Mouse (Mus musculus) megakaryocyte, adult 5-6 weeks (primary cell): ENCODE results near the gene Tmed2. TPM values are rescaled to one million over a fixed set of nuclear protein-coding genes. Genes with fewer than 3 reads are reported as not detected.
"Not testable (repeated sequence)": the region's sequence is repeated elsewhere in the genome, so short reads cannot be mapped to it uniquely, and the experiment has no call there.

ENCODE experiments used
- ATAC-seq: 2 replicates; pipeline ENCODE4 v1.8.0; 2016; ENCODE audit warnings: mild to moderate bottlenecking, inconsistent platforms; ENCODE audit not compliant: poor library complexity, severe bottlenecking
- total RNA-seq, 2 experiments: library from RNA; stranded (forward) in 1 of 2; stranded (reverse) in 1 of 2; fragments of 153-499, 151-499 nt in 1 of 2; fragments of 221-1000, 200-1000 nt in 1 of 2; gene quantifications; 2 replicates each; pipeline versions ENCODE4 v1.2.3 to v1.2.4; 2015 to 2017

Tmed2 gene
- total RNA-seq (2015) (561 and 605 TPM in 2 replicates), total RNA-seq (2017) (974 and 1,002 TPM in 2 replicates)

- ATAC-seq: peak; percentile 94
These were observed at the start of gene Tmed2 for GRCm38 (mm10) chr5:124540383-124540786. TSS of gene Tmed2 (plus strand) at chr5:124540695.

DNA sequence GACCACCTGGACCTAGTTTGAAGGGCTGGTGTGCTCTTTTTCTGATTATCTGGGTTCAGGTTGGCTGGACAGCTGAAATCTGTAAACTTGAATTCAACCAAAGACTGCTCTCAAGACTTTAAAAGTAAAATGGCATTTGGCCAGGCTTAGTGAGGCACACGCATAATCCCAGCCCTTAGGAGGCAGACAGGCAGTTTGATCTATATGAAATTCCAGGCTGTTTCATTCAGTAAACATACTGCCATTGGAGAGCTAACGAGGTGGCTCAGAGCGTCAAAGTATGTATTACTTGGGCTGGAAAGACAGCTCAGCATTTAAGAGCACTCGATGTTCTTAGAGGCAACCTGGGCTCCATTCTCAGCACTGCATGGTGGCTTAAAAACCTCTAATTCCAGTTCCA, 48.8 kb upstream of the Tmed2 start:
- no peak for ATAC-seq

- peak; percentile 71 for ATAC-seq
These were observed 47.9 kb upstream of the Tmed2 start for GRCm38 (mm10) chr5:124492618-124493017.

DNA sequence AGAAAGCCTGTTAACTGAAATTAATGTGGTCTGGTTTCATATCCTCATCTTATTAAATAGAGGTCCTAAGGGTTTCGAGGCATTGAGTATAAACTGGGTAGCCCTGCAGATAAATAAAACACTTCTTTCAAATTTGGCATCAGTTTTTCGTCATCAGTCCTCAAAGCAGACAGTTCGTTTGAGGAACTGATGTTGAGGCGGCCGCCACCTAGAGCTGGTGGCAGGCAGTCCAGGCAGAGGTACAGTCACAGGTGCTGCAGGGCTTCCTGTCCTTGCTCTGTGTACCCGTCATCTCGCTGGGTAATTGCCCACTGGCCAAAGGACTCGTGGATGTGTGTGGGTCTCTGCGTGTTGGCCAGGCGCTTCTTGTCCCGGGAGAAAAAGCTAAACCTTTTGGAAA, 47.0 kb upstream of the Tmed2 start:
- peak; percentile 64 for ATAC-seq

- ATAC-seq: no peak
These were observed 44.9 kb upstream of the Tmed2 start for GRCm38 (mm10) chr5:124495547-124495946.

GRCm38 (mm10) chr5:124496614-124497514, 43.6 kb upstream of the Tmed2 start:
- ATAC-seq: peak; percentile 74

- peak; percentile 66 for ATAC-seq
These were observed 42.1 kb upstream of the Tmed2 start for GRCm38 (mm10) chr5:124498221-124498876.

GRCm38 (mm10) chr5:124499001-124499400, 41.5 kb upstream of the Tmed2 start:
- ATAC-seq: no peak

- ATAC-seq: not testable (repeated sequence)
These were observed 40.5 kb upstream of the Tmed2 start for GRCm38 (mm10) chr5:124500037-124500436.

- ATAC-seq: no peak
These were observed 39.9 kb upstream of the Tmed2 start for GRCm38 (mm10) chr5:124500573-124500972.

DNA sequence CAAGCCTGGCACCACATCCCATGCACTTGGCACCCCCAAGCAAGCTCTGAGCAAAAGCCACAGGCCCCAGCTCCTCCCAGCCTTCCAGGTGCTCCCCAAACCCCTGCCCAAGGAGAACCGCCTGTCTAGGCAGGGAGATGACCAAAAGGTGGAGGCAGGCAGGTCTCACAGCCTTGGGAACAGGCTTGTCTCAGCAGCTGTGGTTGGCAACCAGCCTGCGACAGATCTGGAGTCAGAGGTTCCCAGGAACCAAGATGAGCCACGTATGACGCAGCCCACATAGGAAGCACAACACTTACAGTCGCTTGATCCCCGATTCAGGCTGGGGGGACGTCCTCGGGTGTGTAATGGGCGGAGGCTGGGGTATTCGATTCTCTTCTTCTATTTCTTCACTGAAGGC, 39.0 kb upstream of the Tmed2 start:
- ATAC-seq: no peak

GRCm38 (mm10) chr5:124503742-124504141, 36.8 kb upstream of the Tmed2 start:
- ATAC-seq: no peak

GRCm38 (mm10) chr5:124505235-124505634, 35.3 kb upstream of the Tmed2 start:
- no peak for ATAC-seq

DNA sequence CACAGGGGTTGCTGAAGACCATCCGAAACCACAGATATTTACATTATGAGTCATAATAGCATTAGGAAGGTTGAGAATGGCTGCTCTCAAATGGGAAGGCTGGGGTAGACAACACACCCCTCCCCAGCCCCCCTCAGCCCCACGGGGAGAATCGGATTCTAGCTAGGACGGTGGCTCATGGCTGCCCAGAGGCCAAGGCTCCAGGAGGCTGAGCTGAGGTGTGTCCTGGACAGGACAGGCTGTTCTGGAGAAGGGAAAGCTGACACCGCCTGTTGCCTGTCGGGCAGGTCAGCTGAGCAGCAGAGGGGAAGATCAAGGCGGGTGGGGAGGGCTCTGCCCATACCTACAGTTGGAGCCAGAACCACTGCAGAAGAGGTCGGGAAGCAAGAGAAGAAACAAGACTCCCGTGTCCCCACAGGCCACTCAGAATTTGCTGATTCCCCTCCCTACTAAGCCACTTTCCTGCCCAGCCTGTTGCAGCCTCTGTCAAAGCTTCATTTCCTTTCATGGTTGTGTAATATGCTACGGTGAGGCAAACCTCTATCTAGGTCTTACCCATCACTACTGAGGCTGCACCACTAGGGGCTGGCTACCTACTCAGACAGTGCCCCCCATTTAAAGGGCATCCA, 33.6 kb upstream of the Tmed2 start:
- peak; percentile 91 for ATAC-seq

DNA sequence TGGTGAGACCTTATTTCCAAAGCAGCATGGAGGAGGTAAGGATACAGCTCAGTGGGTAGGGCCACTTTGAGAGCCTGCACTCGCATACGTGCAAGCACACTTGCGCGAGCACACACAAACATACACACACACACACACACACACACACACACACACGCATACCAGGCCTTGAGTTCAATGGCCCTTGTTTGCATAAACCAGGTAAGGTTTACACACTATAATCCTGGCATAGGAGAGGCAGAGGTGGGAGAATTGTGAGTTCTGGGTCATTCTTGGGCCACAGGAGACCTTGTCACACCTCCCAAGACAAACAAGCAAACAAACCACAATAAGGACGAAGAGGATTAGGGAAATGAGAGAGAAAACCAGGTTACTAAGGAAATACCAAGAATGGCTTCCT, 31.3 kb upstream of the Tmed2 start:
- ATAC-seq: no peak

DNA sequence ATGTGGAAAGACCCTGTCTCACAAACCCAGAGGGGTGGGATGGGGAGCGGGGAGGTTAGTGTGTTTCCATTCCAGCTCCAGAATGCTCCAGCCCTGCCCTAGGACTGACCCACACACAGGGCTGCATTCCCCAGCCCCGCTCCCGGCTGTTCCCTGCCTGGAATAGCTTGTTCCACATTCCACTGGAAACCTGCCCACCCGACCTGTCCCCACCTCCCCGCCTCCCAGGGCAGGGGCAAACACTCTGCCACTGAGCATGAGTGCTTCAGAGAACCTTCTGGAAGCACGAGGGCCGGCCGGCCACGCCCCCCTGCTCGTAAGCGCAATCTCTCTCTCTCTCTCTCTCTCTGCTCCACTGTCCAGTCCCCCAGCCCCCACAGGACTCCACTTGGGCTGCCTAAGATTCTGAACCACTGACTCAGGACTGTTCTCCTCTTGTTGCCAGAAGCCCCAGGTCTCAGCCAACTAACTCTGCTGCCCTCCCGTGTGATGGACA, 30.7 kb upstream of the Tmed2 start:
- ATAC-seq: no peak

DNA sequence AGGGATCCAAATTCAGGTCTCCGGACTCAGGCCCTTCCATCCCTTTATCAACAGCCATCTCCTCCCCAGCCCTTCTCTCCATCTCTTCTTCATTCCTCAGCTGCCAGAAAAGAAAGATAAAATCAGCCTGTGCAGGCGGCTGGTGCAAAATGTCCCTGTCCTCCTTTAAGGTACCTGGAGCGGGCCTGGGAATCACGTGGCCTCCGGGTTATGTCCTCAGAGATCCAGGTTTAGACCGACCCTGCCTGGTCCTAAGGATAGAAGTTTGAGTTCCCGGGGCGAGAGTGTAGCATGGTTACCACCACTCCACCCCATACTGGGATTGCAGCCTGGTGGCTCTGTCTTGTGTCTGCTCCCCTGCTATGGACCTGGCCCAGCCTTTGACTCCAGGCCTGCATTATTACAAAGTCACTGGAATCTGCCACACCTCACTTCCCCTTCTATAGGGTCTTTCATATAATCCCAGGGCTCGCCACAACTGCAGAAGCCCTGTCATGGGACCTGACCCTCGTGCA, 29.9 kb upstream of the Tmed2 start:
- no peak for ATAC-seq

GRCm38 (mm10) chr5:124515789-124516188, 24.7 kb upstream of the Tmed2 start:
- ATAC-seq: peak; percentile 54

- no peak for ATAC-seq
These were observed 21.8 kb upstream of the Tmed2 start for GRCm38 (mm10) chr5:124518648-124519047.

DNA sequence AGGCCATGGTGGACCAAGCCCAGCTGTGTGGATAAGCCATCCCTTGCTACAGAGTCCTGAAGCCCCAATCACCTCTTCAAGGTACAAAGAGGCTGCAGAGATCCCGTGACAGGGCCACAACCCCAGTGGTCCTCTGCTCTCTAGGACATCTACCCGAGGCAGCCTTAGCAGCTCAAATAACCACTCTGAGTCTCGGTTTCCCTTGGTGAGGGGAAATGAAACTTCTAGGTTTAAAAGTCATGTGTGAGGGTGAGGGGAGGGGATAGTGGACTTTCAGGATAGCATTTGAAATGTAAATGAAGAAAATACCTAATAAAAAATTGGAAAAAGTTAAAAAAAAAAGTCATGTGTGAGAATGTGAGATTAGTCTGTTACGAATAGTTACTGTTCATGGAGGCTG, 18.9 kb upstream of the Tmed2 start:
- peak; percentile 56 for ATAC-seq

DNA sequence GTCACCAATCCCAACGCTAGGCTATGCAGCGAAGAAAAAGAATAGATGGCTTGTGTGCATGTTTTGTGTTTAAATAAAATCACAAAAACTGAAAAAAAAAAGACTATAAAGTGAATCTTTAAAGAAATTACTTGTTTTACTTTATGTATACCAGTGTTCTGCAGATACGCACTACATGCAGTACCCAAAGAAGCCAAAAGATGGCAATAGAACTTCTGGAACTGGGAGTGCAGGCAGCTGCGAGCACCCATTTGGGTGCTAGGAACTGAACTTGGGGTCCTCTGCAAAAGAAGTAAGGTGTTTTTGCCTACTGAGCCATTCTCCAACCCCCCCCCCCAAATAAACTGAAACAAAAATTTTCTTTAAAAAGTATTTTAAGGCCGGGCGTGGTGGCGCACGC, 17.5 kb upstream of the Tmed2 start:
- ATAC-seq: no peak
